Mouse (Mus musculus) CH12.LX (cell line): Measurements from ENCODE around the gene Pfas. TPM values are rescaled to one million over a fixed set of nuclear protein-coding genes. Genes with fewer than 3 reads are reported as not detected.
"Not testable (repeated sequence)": the region's sequence is repeated elsewhere in the genome, so short reads cannot be mapped to it uniquely, and the experiment has no call there.

Experiments
- DNase-seq: peaks from one replicate; pipeline ENCODE4 v3.0.0-alpha.2; 2013; ENCODE audit errors: extremely low read depth
- H3K27ac ChIP-seq: 2 replicates; pipeline ENCODE4 v1.5.1; 2012; ENCODE audit warnings: low read depth, mild to moderate bottlenecking, control low read depth, moderate library complexity; ENCODE audit not compliant: insufficient read depth
- H3K27me3 ChIP-seq: replicated peaks from 2 replicates; pipeline ENCODE3; 2012; ENCODE audit warnings: inconsistent platforms
- H3K36me3 ChIP-seq, 2 experiments: replicated peaks in 1 of 2; 2 replicates each; pipeline versions ENCODE3 to v1.6.1; 2012; ENCODE audit warnings: inconsistent platforms in 1 of 2, low read length in 1 of 2, mild to moderate bottlenecking in 1 of 2, mixed read lengths in 1 of 2, moderate library complexity in 1 of 2; ENCODE audit not compliant: control insufficient read depth in 1 of 2, insufficient read depth in 1 of 2
- H3K4me1 ChIP-seq, 2 experiments: 2 replicates each; pipeline ENCODE4 v1.6.1; 2012; ENCODE audit warnings: inconsistent platforms in 1 of 2, moderate library complexity in 1 of 2; ENCODE audit not compliant: insufficient read depth in 2 of 2, control insufficient read depth in 1 of 2
- H3K4me2 ChIP-seq: 2 replicates; pipeline ENCODE4 v1.6.1; 2012; ENCODE audit warnings: low read depth, mild to moderate bottlenecking, control low read depth; ENCODE audit not compliant: poor library complexity, insufficient read depth, severe bottlenecking
- H3K4me3 ChIP-seq, 3 experiments: fragments of 150-350 bp in 1 of 3; sonication (generic) in 1 of 3; replicated peaks in 1 of 3; 2 replicates each; pipeline versions ENCODE3 to v1.5.1; 2011 to 2012; ENCODE audit warnings: low read depth in 2 of 3, low read length in 2 of 3, mild to moderate bottlenecking in 2 of 3, moderate library complexity in 2 of 3, control low read depth in 1 of 3, improper control_type of control experiment in 1 of 3, inconsistent platforms in 1 of 3, mixed read lengths in 1 of 3; ENCODE audit not compliant: poor library complexity in 1 of 3
- H3K79me2 ChIP-seq: replicated peaks from 2 replicates; pipeline ENCODE4 v1.6.1; 2012; ENCODE audit warnings: mild to moderate bottlenecking, moderate library complexity; ENCODE audit not compliant: control insufficient read depth, poor library complexity, insufficient read depth, severe bottlenecking; ENCODE audit errors: extremely low read depth
- H3K9ac ChIP-seq: 2 replicates; pipeline ENCODE4 v1.6.1; 2012; ENCODE audit warnings: low read depth, mild to moderate bottlenecking, control low read depth, moderate library complexity; ENCODE audit not compliant: insufficient read depth
- H3K9me3 ChIP-seq: replicated peaks from 2 replicates; pipeline ENCODE3; 2012; ENCODE audit warnings: low read length, inconsistent platforms, mixed read lengths
- TBP ChIP-seq: conservative IDR thresholded peaks from 2 replicates; pipeline ENCODE4 v1.6.1; 2011; ENCODE audit warnings: low read depth, low read length, improper control_type of control experiment
- dilution Hi-C: fragments of 300-500 bp; cut with MboI; formaldehyde crosslinking; loops from 2 replicates; pipeline ENCODE4 v1.14.3; 2020; ENCODE audit warnings: low sequenced_read_pairs; ENCODE audit not compliant: extremely low pct_unique_long_range_greater_than_20kb, extremely low pct_ligation_motif_present
- in situ Hi-C: fragments of 300-500 bp; cut with MboI; formaldehyde crosslinking; loops from 3 replicates; pipeline ENCODE4 v1.14.3; 2019; ENCODE audit warnings: low sequenced_read_pairs, low pct_ligation_motif_present, low pct_unique_long_range_greater_than_20kb, mixed read lengths
- polyA plus RNA-seq: library from polyadenylated mRNA; unstranded; fragments of >175 nt; gene quantifications from 2 replicates; pipeline ENCODE4 v1.2.1, GENCODE M21; 2012; ENCODE audit warnings: low read depth; ENCODE audit not compliant: insufficient read length
- total RNA-seq, 2 experiments: library from RNA; depleted of rRNA; stranded (reverse); fragments of 300-350 nt in 1 of 2; fragments of >200 nt in 1 of 2; gene quantifications; 2 replicates each; pipeline ENCODE4 v1.2.3; 2012 to 2014

Gene Pfas
- total and polyA plus RNA-seq, 3 experiments, result 61.9 to 110 (median 72.9) TPM

GRCm38 (mm10) chr11:68936951-68937350 lies 71.3 kb downstream of the Pfas start:
- TF ChIP-seq TBP, result 0 out of 2 replicates have a peak, but pooled peaks have one; percentile 59
- H3K4me1 ChIP-seq, result peaks cover 5 to 32% of the 10 kb centered on the region in 2 experiments

More at GRCm38 (mm10) chr11:68936951-68937350, 71.3 kb downstream of the Pfas start:
- H3K27me3 ChIP-seq, H3K36me3 ChIP-seq, in situ Hi-C loops, H3K4me2 ChIP-seq, H3K9me3 ChIP-seq, dilution Hi-C loops, H3K79me2 ChIP-seq, H3K27ac ChIP-seq, H3K9ac ChIP-seq, DNase-seq, H3K4me3 ChIP-seq: not testable (repeated sequence)

Other genes with a start within 250 kb of the Pfas start
- 30.3 and 31.1 TPM in 2 replicates for gene Ndel1, start 136.6 kb downstream of the Pfas start, total RNA-seq (2012; rRNA removed)
- gene Ndel1, start 136.6 kb downstream of the Pfas start, total RNA-seq (2014; rRNA removed), result 46.9 and 47.0 TPM in 2 replicates
- 35.2 and 54.4 TPM in 2 replicates for gene Ndel1, start 136.6 kb downstream of the Pfas start, polyA plus RNA-seq
- gene Rnf222, start 119.9 kb downstream of the Pfas start, total RNA-seq (2012; rRNA removed), result not detected in 2 replicates
- not detected in 2 replicates for gene Rnf222, start 119.9 kb downstream of the Pfas start, total RNA-seq (2014; rRNA removed)
- gene Rnf222, start 119.9 kb downstream of the Pfas start, polyA plus RNA-seq, result not detected in 2 replicates
- gene Rpl26, start 106.9 kb downstream of the Pfas start, total RNA-seq (2012; rRNA removed), result 6,137 and 6,551 TPM in 2 replicates
- gene Rpl26, start 106.9 kb downstream of the Pfas start, total RNA-seq (2014; rRNA removed), result 6,202 and 6,508 TPM in 2 replicates
- 3,408 and 4,622 TPM in 2 replicates for gene Rpl26, start 106.9 kb downstream of the Pfas start, polyA plus RNA-seq
- gene Odf4, start 81.4 kb downstream of the Pfas start, total RNA-seq (2012; rRNA removed), result not detected in 2 replicates
- gene Odf4, start 81.4 kb downstream of the Pfas start, total RNA-seq (2014; rRNA removed), result not detected in 2 replicates
- not detected in 2 replicates for gene Odf4, start 81.4 kb downstream of the Pfas start, polyA plus RNA-seq
- gene Arhgef15, start 51.0 kb downstream of the Pfas start, total RNA-seq (2012; rRNA removed), result 0.04 TPM in 1 of 2 replicates, not detected in the other
- not detected in 2 replicates for gene Arhgef15, start 51.0 kb downstream of the Pfas start, total RNA-seq (2014; rRNA removed)
- 0.12 TPM in 1 of 2 replicates, not detected in the other for gene Arhgef15, start 51.0 kb downstream of the Pfas start, polyA plus RNA-seq
- gene Slc25a35, start 40.3 kb downstream of the Pfas start, total RNA-seq (2012; rRNA removed), result 1.6 and 3.9 TPM in 2 replicates
- not detected in 2 replicates for gene Slc25a35, start 40.3 kb downstream of the Pfas start, total RNA-seq (2014; rRNA removed)
- gene Slc25a35, start 40.3 kb downstream of the Pfas start, polyA plus RNA-seq, result 0.83 and 1.0 TPM in 2 replicates
- gene Rangrf, start 33.3 kb downstream of the Pfas start, total RNA-seq (2012; rRNA removed), result 106 and 160 TPM in 2 replicates
- gene Rangrf, start 33.3 kb downstream of the Pfas start, total RNA-seq (2014; rRNA removed), result 154 and 158 TPM in 2 replicates
- gene Rangrf, start 33.3 kb downstream of the Pfas start, polyA plus RNA-seq, result 95.5 and 111 TPM in 2 replicates
- gene Ctc1, start 7.5 kb upstream of the Pfas start, total RNA-seq (2012; rRNA removed), result 40.1 and 44.8 TPM in 2 replicates
- gene Ctc1, start 7.5 kb upstream of the Pfas start, total RNA-seq (2014; rRNA removed), result 20.5 and 22.7 TPM in 2 replicates
- gene Ctc1, start 7.5 kb upstream of the Pfas start, polyA plus RNA-seq, result 44.1 and 69.8 TPM in 2 replicates
- gene Aurkb, start 37.2 kb upstream of the Pfas start, total RNA-seq (2012; rRNA removed), result 170 and 177 TPM in 2 replicates
- gene Aurkb, start 37.2 kb upstream of the Pfas start, total RNA-seq (2014; rRNA removed), result 181 and 190 TPM in 2 replicates
- gene Aurkb, start 37.2 kb upstream of the Pfas start, polyA plus RNA-seq, result 178 and 200 TPM in 2 replicates
- 9.7 and 11.1 TPM in 2 replicates for gene Borcs6, start 51.3 kb upstream of the Pfas start, total RNA-seq (2012; rRNA removed)
- gene Borcs6, start 51.3 kb upstream of the Pfas start, total RNA-seq (2014; rRNA removed), result 5.1 and 7.3 TPM in 2 replicates
- gene Borcs6, start 51.3 kb upstream of the Pfas start, polyA plus RNA-seq, result 5.4 and 6.2 TPM in 2 replicates
- 24.4 and 30.1 TPM in 2 replicates for gene Tmem107, start 62.3 kb upstream of the Pfas start, total RNA-seq (2012; rRNA removed)
- 20.3 and 31.3 TPM in 2 replicates for gene Tmem107, start 62.3 kb upstream of the Pfas start, total RNA-seq (2014; rRNA removed)
- 13.4 and 22.6 TPM in 2 replicates for gene Tmem107, start 62.3 kb upstream of the Pfas start, polyA plus RNA-seq
- 8.0 and 8.2 TPM in 2 replicates for gene Vamp2, start 80.0 kb upstream of the Pfas start, total RNA-seq (2012; rRNA removed)
- gene Vamp2, start 80.0 kb upstream of the Pfas start, total RNA-seq (2014; rRNA removed), result 1.3 and 1.4 TPM in 2 replicates
- gene Vamp2, start 80.0 kb upstream of the Pfas start, polyA plus RNA-seq, result 26.0 and 26.7 TPM in 2 replicates
- 11.5 and 11.8 TPM in 2 replicates for gene Per1, start 86.8 kb upstream of the Pfas start, total RNA-seq (2012; rRNA removed)
- 2.8 and 3.2 TPM in 2 replicates for gene Per1, start 86.8 kb upstream of the Pfas start, total RNA-seq (2014; rRNA removed)
- gene Per1, start 86.8 kb upstream of the Pfas start, polyA plus RNA-seq, result 37.9 and 38.3 TPM in 2 replicates
- gene Hes7, start 111.9 kb upstream of the Pfas start, total RNA-seq (2012; rRNA removed), result 0.04 TPM in 1 of 2 replicates, not detected in the other
- not detected in 2 replicates for gene Hes7, start 111.9 kb upstream of the Pfas start, total RNA-seq (2014; rRNA removed)
- not detected in 2 replicates for gene Hes7, start 111.9 kb upstream of the Pfas start, polyA plus RNA-seq
- gene 9130213A22Rik, start 114.1 kb upstream of the Pfas start, total RNA-seq (2012; rRNA removed), result not detected in 2 replicates
- not detected in 2 replicates for gene 9130213A22Rik, start 114.1 kb upstream of the Pfas start, total RNA-seq (2014; rRNA removed)
- not detected in 2 replicates for gene 9130213A22Rik, start 114.1 kb upstream of the Pfas start, polyA plus RNA-seq
- 0.13 TPM in 1 of 2 replicates, not detected in the other for gene Aloxe3, start 117.4 kb upstream of the Pfas start, total RNA-seq (2012; rRNA removed)
- not detected in 2 replicates for gene Aloxe3, start 117.4 kb upstream of the Pfas start, total RNA-seq (2014; rRNA removed)
- gene Aloxe3, start 117.4 kb upstream of the Pfas start, polyA plus RNA-seq, result 0.19 and 0.23 TPM in 2 replicates
- gene Alox12b, start 148.5 kb upstream of the Pfas start, total RNA-seq (2012; rRNA removed), result not detected in 2 replicates
- not detected in 2 replicates for gene Alox12b, start 148.5 kb upstream of the Pfas start, total RNA-seq (2014; rRNA removed)
- gene Alox12b, start 148.5 kb upstream of the Pfas start, polyA plus RNA-seq, result not detected in 2 replicates
- 0.30 and 0.50 TPM in 2 replicates for gene Alox8, start 189.4 kb upstream of the Pfas start, total RNA-seq (2012; rRNA removed)
- gene Alox8, start 189.4 kb upstream of the Pfas start, total RNA-seq (2014; rRNA removed), result not detected in 2 replicates
- 0.10 TPM in 1 of 2 replicates, not detected in the other for gene Alox8, start 189.4 kb upstream of the Pfas start, polyA plus RNA-seq
- gene Gucy2e, start 228.6 kb upstream of the Pfas start, total RNA-seq (2012; rRNA removed), result not detected in 2 replicates
- gene Gucy2e, start 228.6 kb upstream of the Pfas start, total RNA-seq (2014; rRNA removed), result 0.03 TPM in 1 of 2 replicates, not detected in the other
- gene Gucy2e, start 228.6 kb upstream of the Pfas start, polyA plus RNA-seq, result not detected in 2 replicates